Mouse (Mus musculus): Measurements from ENCODE around the gene Cyp2c50.
"Not testable (repeated sequence)": the region's sequence is repeated elsewhere in the genome, so short reads cannot be mapped to it uniquely, and the experiment has no call there.

DNA sequence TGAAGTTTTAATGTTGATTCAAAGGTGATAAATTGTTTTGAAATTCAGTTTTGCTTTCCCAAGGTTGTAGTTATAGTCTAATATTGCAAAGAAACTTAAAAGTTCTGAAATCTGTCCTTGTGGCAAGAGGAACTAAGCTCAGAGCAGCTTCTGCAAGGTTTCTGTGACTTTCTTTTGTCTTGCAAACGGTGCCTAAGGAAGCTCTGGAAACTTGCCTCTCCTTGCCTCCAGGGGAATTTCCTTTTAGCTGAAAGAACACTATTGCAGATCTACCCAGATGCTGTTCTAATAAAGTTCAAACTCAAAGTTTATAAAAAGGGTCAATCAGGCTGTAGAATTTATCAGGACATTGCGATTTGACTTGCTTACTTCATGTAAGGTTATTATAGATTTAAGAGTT, 37.5 kb downstream of the Cyp2c50 start:
- not testable (repeated sequence) for TF ChIP-seq CTCF (IDR thresholded peaks at IDR 0.05; ENCODE audit: extremely low read depth, insufficient read depth, insufficient read length, insufficient replicate concordance); POLR2A (IDR thresholded peaks at IDR 0.05; ENCODE audit: low read depth, low read length)
